Mouse (Mus musculus) ovary, postnatal 10 days (tissue): ENCODE data around the gene Gm10563.
"Not testable (repeated sequence)": the region's sequence is repeated elsewhere in the genome, so short reads cannot be mapped to it uniquely, and the experiment has no call there.

Experiments used
- DNase-seq: peaks from one replicate; pipeline ENCODE4 v3.0.0; 2022; ENCODE audit warnings: low spot score

Gene Gm10563

GRCm38 (mm10) chr4:155645308-155645707 is at the start of gene Gm10563:
TSS of gene Gm10563 (minus strand) at chr4:155645408.
- DNase-seq: not testable (repeated sequence)

- DNase-seq: peak; percentile 34
Measured at GRCm38 (mm10) chr4:155694482-155695401, 49.5 kb upstream of the Gm10563 start.

DNA sequence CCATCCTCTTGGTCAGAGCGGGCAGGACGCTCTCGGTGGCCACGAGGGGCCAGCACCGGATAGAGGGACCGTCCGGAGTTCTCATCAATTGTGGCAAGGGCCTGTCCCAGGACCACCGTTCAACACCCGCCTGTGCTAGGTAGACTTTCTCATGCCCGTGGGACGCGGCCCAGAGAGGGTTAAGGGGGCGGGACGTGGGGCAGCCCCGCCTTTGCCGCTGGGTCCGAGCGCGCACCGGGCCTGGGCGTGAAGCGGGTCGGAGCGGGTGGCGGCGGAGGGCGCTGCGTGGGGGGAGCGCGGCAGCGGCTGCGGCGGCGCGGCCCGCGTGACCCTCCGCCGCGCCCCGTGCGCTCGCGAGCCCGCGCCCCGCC is 48.9 kb upstream of the Gm10563 start, which contains the start of gene Fndc10:
TSS of gene Fndc10 (plus strand) at position 232 of the 371 bp plus-strand sequence.
- DNase-seq: peak; percentile 24

- DNase-seq: no peak
Measured at GRCm38 (mm10) chr4:155692421-155692820, 47.2 kb upstream of the Gm10563 start.

GRCm38 (mm10) chr4:155690571-155691375 is 45.6 kb upstream of the Gm10563 start:
- no peak for DNase-seq

DNA sequence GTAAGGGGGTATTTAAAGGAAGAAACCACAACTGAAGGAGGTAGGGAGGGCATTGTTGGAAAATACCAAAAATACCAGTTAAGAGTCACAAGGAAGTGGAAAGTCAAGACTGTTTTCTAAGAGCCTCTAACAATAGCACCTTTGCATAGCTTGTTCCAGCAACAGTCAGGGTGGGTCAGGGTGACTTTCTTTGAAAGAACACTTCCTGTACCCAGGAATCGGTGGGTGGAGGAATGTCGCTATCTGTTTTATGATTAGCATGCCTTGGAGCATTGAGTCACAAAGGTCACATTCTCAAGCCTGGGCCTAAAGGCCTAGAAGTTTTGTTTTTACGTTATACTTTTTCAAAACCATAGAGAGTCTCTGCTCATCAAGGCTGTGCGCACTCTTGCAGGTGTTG is 42.6 kb upstream of the Gm10563 start:
- not testable (repeated sequence) for DNase-seq

- not testable (repeated sequence) for DNase-seq
Measured at GRCm38 (mm10) chr4:155683670-155684277, 38.6 kb upstream of the Gm10563 start.

GRCm38 (mm10) chr4:155675991-155676390 is 30.8 kb upstream of the Gm10563 start:
- DNase-seq: no peak

- no peak for DNase-seq
Measured at GRCm38 (mm10) chr4:155672082-155672481, 26.9 kb upstream of the Gm10563 start.

- not testable (repeated sequence) for DNase-seq
Measured at GRCm38 (mm10) chr4:155670236-155670635, 25.0 kb upstream of the Gm10563 start.

- DNase-seq: no peak
Measured at GRCm38 (mm10) chr4:155669598-155670075, 24.4 kb upstream of the Gm10563 start.

GRCm38 (mm10) chr4:155668689-155669597 is 23.7 kb upstream of the Gm10563 start, which contains the start of gene Mib2:
TSS of gene Mib2 (minus strand) at chr4:155669198.
- peak; percentile 90 for DNase-seq

- DNase-seq: no peak
Measured at GRCm38 (mm10) chr4:155666903-155667302, 21.7 kb upstream of the Gm10563 start.

DNA sequence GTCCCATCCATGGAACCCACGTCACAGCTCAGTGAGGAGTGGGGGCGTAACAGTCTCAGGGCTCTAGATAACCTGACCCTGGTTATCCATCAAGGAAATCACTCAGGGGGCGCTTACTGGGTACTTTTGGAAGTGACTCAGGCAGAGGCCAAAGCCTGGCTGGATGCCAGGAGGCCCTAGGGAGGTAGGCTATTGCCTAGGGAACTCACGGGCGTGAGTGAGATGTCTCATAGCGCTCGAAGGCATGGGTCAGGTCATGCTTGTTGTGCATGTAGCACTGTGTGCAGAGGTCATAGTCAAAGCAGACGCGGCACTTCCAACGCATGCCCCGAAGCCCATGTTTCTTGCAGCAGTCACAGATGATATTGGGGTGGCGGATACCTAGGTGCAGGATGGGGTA is 15.4 kb upstream of the Gm10563 start:
- no peak for DNase-seq

DNA sequence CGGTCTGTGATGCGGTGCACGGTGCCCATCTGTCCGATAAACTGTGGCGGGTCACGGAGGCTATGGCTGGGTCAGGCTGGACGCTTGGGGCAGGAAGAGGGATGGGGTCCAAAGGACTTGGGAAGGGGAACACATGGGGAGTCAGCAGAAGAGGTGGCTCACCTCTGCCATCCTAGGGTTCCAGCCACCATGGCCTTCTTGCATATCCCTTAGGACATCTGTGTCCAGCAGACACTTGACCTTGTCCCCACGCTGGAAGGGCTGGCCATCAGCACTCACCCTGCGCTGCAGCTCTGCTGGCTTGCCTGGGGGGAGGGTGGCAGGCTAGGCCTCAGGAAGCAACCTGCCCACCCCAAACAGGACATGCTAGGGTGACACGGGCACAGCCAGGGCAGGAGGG is 13.8 kb upstream of the Gm10563 start:
- DNase-seq: no peak

DNA sequence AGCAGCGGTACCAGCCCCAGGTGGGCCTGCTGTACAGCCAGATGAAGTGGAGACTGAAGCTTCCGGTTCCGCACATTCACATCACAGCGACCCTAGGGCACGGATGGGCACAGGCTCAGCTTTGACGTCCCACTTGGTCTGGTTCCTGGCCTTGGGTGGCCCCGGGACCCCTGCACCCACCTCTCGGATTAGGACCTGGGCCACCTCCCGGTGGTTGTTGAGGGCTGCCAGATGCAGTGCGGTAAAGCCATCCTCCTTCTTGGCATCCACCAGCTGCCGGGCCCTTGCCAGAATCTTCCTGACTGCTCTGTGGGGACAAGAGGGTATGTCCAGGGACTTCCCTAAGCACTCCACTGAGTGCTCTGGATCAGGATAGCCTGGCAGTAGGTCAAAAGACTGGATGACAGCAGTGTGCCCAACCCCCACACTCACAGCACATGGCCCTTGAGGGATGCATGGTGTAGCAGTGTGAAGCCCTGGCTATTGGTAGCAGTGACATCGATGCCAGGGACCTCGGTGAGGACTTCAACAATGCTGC is 11.1 kb upstream of the Gm10563 start:
- DNase-seq: no peak

DNA sequence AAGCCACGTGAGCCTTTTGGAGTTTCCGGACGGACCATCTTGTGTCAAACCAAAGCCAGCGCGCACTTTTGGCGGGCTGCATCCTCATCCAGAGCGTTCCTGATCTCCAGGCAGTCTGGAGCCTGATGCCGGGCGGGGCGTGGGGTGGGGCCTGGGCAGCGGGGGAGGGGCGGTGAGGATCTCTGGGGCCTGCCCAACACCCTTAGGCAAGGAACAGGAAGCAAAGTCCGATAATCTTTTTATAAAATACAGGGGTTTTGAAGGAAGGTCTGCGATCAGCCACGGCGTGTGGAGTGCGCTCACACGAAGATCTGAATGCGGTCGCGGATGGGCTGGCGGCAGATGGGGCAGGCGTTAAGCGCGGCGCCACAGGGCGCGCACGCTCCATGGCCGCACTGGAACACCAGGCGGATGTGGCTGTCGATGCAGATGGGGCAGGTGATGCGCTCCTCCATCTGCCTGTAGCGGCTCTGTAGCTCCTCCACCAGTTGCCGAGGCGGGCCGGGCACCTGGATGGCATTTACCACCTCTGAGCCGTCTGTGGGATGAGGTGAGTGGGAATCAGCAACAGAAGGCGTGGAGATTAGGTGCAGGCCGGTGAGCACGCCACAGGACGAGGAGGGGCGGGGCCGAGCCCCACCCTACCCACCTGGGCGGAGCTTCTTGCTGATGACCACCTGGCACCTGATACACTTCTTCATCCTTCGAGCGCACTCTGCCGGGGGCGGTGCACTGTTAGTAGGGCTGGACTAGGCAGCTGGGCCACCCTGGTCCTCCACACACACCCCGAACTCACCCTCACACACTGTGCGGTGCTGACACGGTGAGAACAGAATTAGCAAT is 9.5 kb upstream of the Gm10563 start:
- peak; percentile 46 for DNase-seq

DNA sequence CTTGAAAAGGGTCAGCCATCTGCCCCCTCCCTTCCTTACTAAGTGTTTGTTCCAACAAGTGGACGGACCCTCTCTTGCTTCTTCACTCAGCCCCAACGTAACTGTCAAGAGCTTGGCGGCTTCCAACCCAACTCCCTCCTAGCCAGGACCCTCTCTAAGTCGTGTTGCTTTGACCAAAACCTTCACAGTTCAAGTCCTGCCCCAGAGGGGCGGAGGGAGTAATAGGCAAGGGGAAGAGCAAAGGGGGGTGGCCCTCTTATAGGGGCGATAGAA is 8.9 kb upstream of the Gm10563 start:
- DNase-seq: no peak

DNA sequence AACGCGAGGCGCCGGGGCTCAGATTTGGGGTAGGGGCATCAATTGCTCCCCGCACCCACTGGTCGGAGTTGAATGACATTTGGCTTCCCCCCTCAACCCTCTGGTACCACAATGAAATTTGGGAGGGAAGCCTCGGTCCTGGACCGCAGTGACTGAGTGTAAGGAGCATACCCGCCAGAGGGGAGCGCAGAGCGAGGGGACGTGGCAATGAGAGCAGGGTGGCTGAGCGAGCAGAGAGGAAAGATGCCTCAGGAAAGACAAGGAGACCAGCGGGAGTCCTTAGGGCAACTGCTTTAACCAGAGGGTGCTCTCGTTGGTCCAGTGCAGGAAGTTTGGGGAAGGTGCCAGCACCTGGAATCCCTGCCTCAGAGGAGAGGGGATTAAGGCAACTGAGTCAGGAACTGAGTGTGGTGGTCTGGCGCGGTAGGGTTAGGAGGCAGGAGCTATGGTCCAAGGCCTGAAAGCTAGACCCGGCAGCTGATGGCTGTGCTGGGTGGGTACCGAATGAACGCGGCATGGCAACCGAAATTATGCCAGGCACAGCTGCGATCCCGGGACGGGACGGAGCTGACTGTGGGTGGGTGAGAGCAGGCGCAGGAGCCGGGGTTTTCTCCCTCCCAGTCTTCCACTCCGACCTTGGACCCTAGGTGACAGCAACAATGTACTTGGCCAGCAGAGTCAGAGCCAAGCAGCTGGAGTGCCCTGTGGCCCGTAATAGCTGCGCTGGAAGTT is 8.4 kb upstream of the Gm10563 start:
- no peak for DNase-seq
